Mouse (Mus musculus): ENCODE measurements around the gene Gm7168. TPM values are rescaled to one million over a fixed set of nuclear protein-coding genes. Genes with fewer than 3 reads are reported as not detected.
"Not testable (repeated sequence)": the region's sequence is repeated elsewhere in the genome, so short reads cannot be mapped to it uniquely, and the experiment has no call there.

The Gm7168 gene
- polyA plus RNA-seq, 1 experiment from 2014 or later, result not detected

- Histone ChIP-seq H3K9me3 (ENCODE audit: low read length) (no peaks in the 10 kb centered on the region), H3K4me1 (ENCODE audit: insufficient read depth, low read length) (peaks cover 9% of the 10 kb centered on the region; the same call in 1 of the 2 replicates), H3K36me3 (ENCODE audit: insufficient read depth, low read length) (no peaks in the 10 kb centered on the region), H3K9ac (replicated peaks; ENCODE audit: low read length) (no peak overlapping the region), H3K4me2 (replicated peaks; ENCODE audit: low read depth, low read length) (no peak overlapping the region), H3K4me3 (ENCODE audit: low read length) (no peak overlapping the region), H3K27ac (ENCODE audit: low read length) (no peak overlapping the region), H3K27me3 (ENCODE audit: insufficient read depth, low read length) (no peaks in the 10 kb centered on the region)
- WGBS, result 93% methylated on average over 2 of the region's 2 CpGs
- ATAC-seq (ENCODE audit: low FRiP score, low TSS enrichment), result no peak
Measured at GRCm38 (mm10) chr17:13924588-13924987, 23.6 kb upstream of the Gm7168 start.

DNA sequence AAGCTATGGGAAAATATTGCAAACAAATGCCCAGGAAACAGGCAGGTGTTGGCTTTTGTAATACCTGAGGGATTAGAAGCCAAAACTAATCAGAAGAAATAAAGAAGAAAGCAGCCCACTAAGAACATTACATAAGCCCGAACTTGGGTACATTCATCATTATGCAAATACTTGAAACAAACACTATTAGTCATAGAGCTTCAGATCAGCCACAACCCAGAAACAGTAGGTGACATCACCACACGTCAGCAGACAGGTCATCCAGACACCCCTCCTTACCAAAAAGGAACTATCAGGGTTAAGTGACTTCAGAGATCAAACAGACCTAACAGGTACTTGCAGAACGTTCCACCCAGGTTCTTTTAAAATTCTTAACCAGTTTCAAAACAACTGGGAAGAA lies 22.2 kb upstream of the Gm7168 start:
- no peaks in the 10 kb centered on the region for H3K27me3 ChIP-seq (ENCODE audit: insufficient read depth, low read length)
- no peaks in the 10 kb centered on the region for H3K36me3 ChIP-seq (ENCODE audit: insufficient read depth, low read length)
- no peak overlapping the region for H3K9ac ChIP-seq (replicated peaks; ENCODE audit: low read length)
- H3K4me3 ChIP-seq (ENCODE audit: low read length), result no peak overlapping the region
- no peak for ATAC-seq (ENCODE audit: low FRiP score, low TSS enrichment)
- H3K27ac ChIP-seq (ENCODE audit: low read length), result no peak overlapping the region
- WGBS, result 63% methylated on average over 3 of the region's 3 CpGs
- peaks cover 3% of the 10 kb centered on the region; the same call in 1 of the 2 replicates for H3K4me1 ChIP-seq (ENCODE audit: insufficient read depth, low read length)
- H3K4me2 ChIP-seq (replicated peaks; ENCODE audit: low read depth, low read length), result no peak overlapping the region
- H3K9me3 ChIP-seq (ENCODE audit: low read length), result no peaks in the 10 kb centered on the region

- no peak overlapping the region for H3K27ac ChIP-seq (ENCODE audit: low read length)
- no peaks in the 10 kb centered on the region for H3K27me3 ChIP-seq (ENCODE audit: insufficient read depth, low read length)
- no peaks in the 10 kb centered on the region for H3K9me3 ChIP-seq (ENCODE audit: low read length)
- no peak overlapping the region for H3K4me3 ChIP-seq (ENCODE audit: low read length)
- H3K9ac ChIP-seq (replicated peaks; ENCODE audit: low read length), result no peak overlapping the region
- H3K4me2 ChIP-seq (replicated peaks; ENCODE audit: low read depth, low read length), result no peak overlapping the region
- 89% methylated on average over 9 of the region's 9 CpGs for WGBS
- no peak for ATAC-seq (ENCODE audit: low FRiP score, low TSS enrichment)
- H3K36me3 ChIP-seq (ENCODE audit: insufficient read depth, low read length), result no peaks in the 10 kb centered on the region
- H3K4me1 ChIP-seq (ENCODE audit: insufficient read depth, low read length), result no peaks in the 10 kb centered on the region
Measured at GRCm38 (mm10) chr17:13930421-13930820, 17.8 kb upstream of the Gm7168 start.

DNA sequence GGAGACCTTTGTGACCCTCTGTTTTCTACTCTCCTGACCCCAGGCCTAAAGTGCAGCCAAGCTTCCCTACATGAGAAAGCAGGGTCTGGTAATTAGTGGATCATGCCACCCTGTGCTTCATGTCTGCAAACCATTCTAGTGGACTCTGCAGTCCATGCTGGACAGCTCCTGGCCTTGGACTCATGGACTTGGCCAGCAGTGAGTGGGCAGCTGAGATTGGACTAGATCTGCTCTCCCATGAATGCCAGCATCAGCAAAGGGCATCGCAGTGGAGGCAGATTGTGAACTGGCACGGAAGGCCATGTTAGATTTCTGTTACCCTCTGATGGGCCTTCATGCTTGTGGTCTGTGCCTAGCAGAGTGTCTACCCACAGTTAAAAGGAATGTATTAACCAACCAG lies 12.8 kb upstream of the Gm7168 start:
- H3K27me3 ChIP-seq (ENCODE audit: insufficient read depth, low read length); ATAC-seq (ENCODE audit: low FRiP score, low TSS enrichment); H3K4me3 ChIP-seq (ENCODE audit: low read length); H3K27ac ChIP-seq (ENCODE audit: low read length); H3K4me2 ChIP-seq (replicated peaks; ENCODE audit: low read depth, low read length); H3K4me1 ChIP-seq (ENCODE audit: insufficient read depth, low read length); H3K36me3 ChIP-seq (ENCODE audit: insufficient read depth, low read length); H3K9ac ChIP-seq (replicated peaks; ENCODE audit: low read length); H3K9me3 ChIP-seq (ENCODE audit: low read length): not testable (repeated sequence)
- WGBS, result 97% methylated on average over 2 of the region's 2 CpGs

DNA sequence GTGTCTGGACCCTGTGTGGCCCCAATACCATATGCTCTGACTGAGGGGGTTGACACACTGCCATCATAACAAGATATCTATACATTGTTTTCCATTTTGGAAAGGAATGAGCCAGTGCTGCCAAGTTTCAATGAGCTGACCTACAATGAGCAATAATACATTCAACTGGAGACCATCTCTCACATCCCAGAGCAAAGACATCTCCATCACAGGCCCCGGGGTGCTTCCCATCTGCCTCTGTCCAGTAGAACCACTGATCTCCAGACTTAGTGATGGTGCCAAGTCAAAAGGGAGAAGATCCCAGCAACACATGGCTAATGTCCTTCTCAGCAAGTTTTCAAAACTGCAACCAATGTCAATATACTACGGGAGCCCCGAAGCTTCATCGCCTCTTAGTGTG lies 10.4 kb upstream of the Gm7168 start:
- no peaks in the 10 kb centered on the region for H3K27me3 ChIP-seq (ENCODE audit: insufficient read depth, low read length)
- H3K9me3 ChIP-seq (ENCODE audit: low read length), result no peaks in the 10 kb centered on the region
- no peaks in the 10 kb centered on the region for H3K4me1 ChIP-seq (ENCODE audit: insufficient read depth, low read length)
- no peak for ATAC-seq (ENCODE audit: low FRiP score, low TSS enrichment)
- no peaks in the 10 kb centered on the region for H3K36me3 ChIP-seq (ENCODE audit: insufficient read depth, low read length)
- no peak overlapping the region for H3K4me3 ChIP-seq (ENCODE audit: low read length)
- H3K4me2 ChIP-seq (replicated peaks; ENCODE audit: low read depth, low read length), result no peak overlapping the region
- no peak overlapping the region for H3K27ac ChIP-seq (ENCODE audit: low read length)
- 97% methylated on average over 4 of the region's 4 CpGs for WGBS
- no peak overlapping the region for H3K9ac ChIP-seq (replicated peaks; ENCODE audit: low read length)

- peak; percentile 57 for ATAC-seq (ENCODE audit: low FRiP score, low TSS enrichment)
- H3K4me1 ChIP-seq (ENCODE audit: insufficient read depth, low read length), result no peaks in the 10 kb centered on the region
Measured at GRCm38 (mm10) chr17:13938652-13939051, 9.5 kb upstream of the Gm7168 start.

DNA sequence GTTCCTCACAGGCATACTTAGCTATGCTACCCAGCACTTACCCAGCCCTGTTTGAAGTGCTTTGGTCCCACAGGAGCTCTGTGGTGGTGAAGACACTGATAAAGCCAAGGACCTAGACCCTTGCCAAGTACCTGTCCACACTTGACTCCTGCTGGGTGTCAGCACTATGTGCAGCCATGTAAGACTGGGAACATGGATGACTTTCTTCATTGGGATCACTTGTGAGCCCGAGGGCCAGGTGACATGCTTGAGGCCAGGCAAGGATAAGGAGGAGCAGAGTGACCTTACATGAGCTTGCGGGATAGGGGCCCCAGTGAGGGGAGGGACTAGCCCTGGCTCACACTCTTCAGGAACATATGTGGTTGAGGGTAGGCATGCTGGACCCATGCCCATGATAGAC lies 8.9 kb upstream of the Gm7168 start:
- not testable (repeated sequence) for H3K9me3 ChIP-seq (ENCODE audit: low read length); H3K4me3 ChIP-seq (ENCODE audit: low read length); ATAC-seq (ENCODE audit: low FRiP score, low TSS enrichment); H3K27ac ChIP-seq (ENCODE audit: low read length); H3K9ac ChIP-seq (replicated peaks; ENCODE audit: low read length); H3K4me1 ChIP-seq (ENCODE audit: insufficient read depth, low read length); H3K36me3 ChIP-seq (ENCODE audit: insufficient read depth, low read length); H3K4me2 ChIP-seq (replicated peaks; ENCODE audit: low read depth, low read length); H3K27me3 ChIP-seq (ENCODE audit: insufficient read depth, low read length)
- WGBS, result 74% methylated on average over 2 of the region's 2 CpGs

More at GRCm38 (mm10) chr17:13938652-13939051, 9.5 kb upstream of the Gm7168 start:
- Histone ChIP-seq H3K4me3 (ENCODE audit: low read length) (no peak overlapping the region), H3K9ac (replicated peaks; ENCODE audit: low read length) (no peak overlapping the region), H3K27ac (ENCODE audit: low read length) (no peak overlapping the region), H3K36me3 (ENCODE audit: insufficient read depth, low read length) (no peaks in the 10 kb centered on the region), H3K9me3 (ENCODE audit: low read length) (no peaks in the 10 kb centered on the region), H3K27me3 (ENCODE audit: insufficient read depth, low read length) (no peaks in the 10 kb centered on the region), H3K4me2 (replicated peaks; ENCODE audit: low read depth, low read length) (no peak overlapping the region)
- WGBS, result 46% methylated on average over 3 of the region's 3 CpGs

DNA sequence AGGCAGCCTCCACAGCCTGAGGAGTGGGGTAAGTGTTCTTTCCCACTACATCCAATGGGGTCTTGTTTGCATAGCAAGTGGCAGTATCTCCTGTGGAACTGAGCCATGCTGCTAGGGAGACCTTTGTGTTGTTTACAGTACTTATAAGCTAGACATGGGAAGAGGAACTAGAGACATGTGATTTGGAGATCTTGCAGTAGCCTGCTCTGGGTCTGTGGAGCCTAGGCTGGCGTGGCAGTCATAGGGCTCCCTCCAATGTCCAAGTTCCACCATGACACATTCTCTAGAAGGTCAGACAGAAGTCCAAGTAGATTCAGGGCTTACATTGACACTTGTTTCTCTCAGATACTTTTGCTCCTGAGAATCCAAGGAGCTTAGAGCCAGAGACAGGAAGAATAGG lies 7.7 kb upstream of the Gm7168 start:
- no peaks in the 10 kb centered on the region for H3K36me3 ChIP-seq (ENCODE audit: insufficient read depth, low read length)
- no peak overlapping the region for H3K4me3 ChIP-seq (ENCODE audit: low read length)
- H3K9me3 ChIP-seq (ENCODE audit: low read length), result no peaks in the 10 kb centered on the region
- H3K27me3 ChIP-seq (ENCODE audit: insufficient read depth, low read length), result no peaks in the 10 kb centered on the region
- no peak overlapping the region for H3K27ac ChIP-seq (ENCODE audit: low read length)
- no peak overlapping the region for H3K9ac ChIP-seq (replicated peaks; ENCODE audit: low read length)
- ATAC-seq (ENCODE audit: low FRiP score, low TSS enrichment), result no peak
- no peaks in the 10 kb centered on the region for H3K4me1 ChIP-seq (ENCODE audit: insufficient read depth, low read length)
- no peak overlapping the region for H3K4me2 ChIP-seq (replicated peaks; ENCODE audit: low read depth, low read length)
- 83% methylated on average over 1 of the region's 1 CpGs for WGBS

DNA sequence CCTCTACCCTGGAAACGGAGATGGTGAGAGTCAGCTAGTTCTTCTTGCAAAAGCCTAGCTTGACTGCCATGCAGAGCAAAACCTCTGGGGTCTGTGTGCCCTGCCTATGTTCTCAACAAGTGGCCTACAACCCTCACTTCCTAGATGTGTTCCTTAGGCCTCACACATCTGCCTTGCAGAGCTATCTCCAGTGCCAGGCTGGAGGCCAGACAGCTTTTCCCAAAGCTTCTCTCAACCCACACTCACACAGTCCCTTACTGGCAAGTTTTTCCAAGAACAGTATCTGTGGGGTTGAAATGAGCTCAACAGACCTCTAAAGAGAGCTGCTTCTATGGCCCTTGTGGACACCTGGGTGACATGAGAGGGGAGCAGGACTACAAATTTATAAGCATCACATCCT lies 3.4 kb downstream of the Gm7168 start:
- not testable (repeated sequence) for H3K27me3 ChIP-seq (ENCODE audit: insufficient read depth, low read length); ATAC-seq (ENCODE audit: low FRiP score, low TSS enrichment); H3K9me3 ChIP-seq (ENCODE audit: low read length); H3K27ac ChIP-seq (ENCODE audit: low read length); H3K36me3 ChIP-seq (ENCODE audit: insufficient read depth, low read length); H3K4me1 ChIP-seq (ENCODE audit: insufficient read depth, low read length); H3K9ac ChIP-seq (replicated peaks; ENCODE audit: low read length); H3K4me3 ChIP-seq (ENCODE audit: low read length); H3K4me2 ChIP-seq (replicated peaks; ENCODE audit: low read depth, low read length)
- 84% methylated on average over 1 of the region's 1 CpGs for WGBS

GRCm38 (mm10) chr17:13958129-13958528 lies 10.0 kb downstream of the Gm7168 start:
- H3K9me3 ChIP-seq (ENCODE audit: low read length), result not testable (repeated sequence)
- WGBS, result 39% methylated on average over 1 of the region's 2 CpGs

DNA sequence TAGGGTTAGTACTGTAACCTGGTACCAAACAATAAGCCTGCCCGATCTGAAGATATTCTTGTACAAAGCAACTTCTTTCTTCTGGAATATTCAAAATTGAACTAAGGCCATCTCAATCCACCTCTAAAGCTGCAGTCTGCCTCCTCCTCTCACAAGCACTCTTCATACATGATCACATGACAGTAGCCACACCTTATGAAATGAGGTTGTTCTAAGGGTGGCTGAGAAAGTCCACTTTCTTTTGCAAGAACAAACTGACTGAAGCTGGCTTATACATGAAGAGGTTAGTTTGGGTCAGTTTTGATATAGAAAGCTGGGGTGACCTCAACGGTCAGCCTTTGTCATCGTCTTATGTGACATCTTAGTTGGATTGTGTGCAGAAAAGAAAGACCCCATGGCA lies 14.1 kb downstream of the Gm7168 start:
- H3K36me3 ChIP-seq (ENCODE audit: insufficient read depth, low read length), result not testable (repeated sequence)
- WGBS, result 85% methylated on average over 3 of the region's 3 CpGs

More at GRCm38 (mm10) chr17:13958129-13958528, 10.0 kb downstream of the Gm7168 start:
- H3K36me3 ChIP-seq (ENCODE audit: insufficient read depth, low read length); H3K4me2 ChIP-seq (replicated peaks; ENCODE audit: low read depth, low read length); H3K27me3 ChIP-seq (ENCODE audit: insufficient read depth, low read length); H3K27ac ChIP-seq (ENCODE audit: low read length); H3K4me3 ChIP-seq (ENCODE audit: low read length); H3K9ac ChIP-seq (replicated peaks; ENCODE audit: low read length); ATAC-seq (ENCODE audit: low FRiP score, low TSS enrichment); H3K4me1 ChIP-seq (ENCODE audit: insufficient read depth, low read length): not testable (repeated sequence)

More for the DNA sequence above, 14.1 kb downstream of the Gm7168 start:
- not testable (repeated sequence) for H3K4me2 ChIP-seq (replicated peaks; ENCODE audit: low read depth, low read length); H3K27ac ChIP-seq (ENCODE audit: low read length); H3K27me3 ChIP-seq (ENCODE audit: insufficient read depth, low read length); H3K9ac ChIP-seq (replicated peaks; ENCODE audit: low read length); ATAC-seq (ENCODE audit: low FRiP score, low TSS enrichment); H3K4me3 ChIP-seq (ENCODE audit: low read length); H3K4me1 ChIP-seq (ENCODE audit: insufficient read depth, low read length); H3K9me3 ChIP-seq (ENCODE audit: low read length)
